Mouse (Mus musculus): ENCODE measurements around the gene Swsap1. TPM values are rescaled to one million over a fixed set of nuclear protein-coding genes. Genes with fewer than 3 reads are reported as not detected.

The Swsap1 gene
- polyA plus RNA-seq, 1 experiment from 2014 or later, result 14.6 TPM

- Histone ChIP-seq H3K27ac (ENCODE audit: low read depth, low read length) (no peak overlapping the region), H3K4me3 (ENCODE audit: low read depth, low read length) (peak overlapping the region; percentile 27), H3K4me1 (replicated peaks; ENCODE audit: control insufficient read depth, insufficient read depth, low read length) (peaks cover 4% of the 10 kb centered on the region; the same call in 1 of the 2 replicates), H3K9me3 (ENCODE audit: control insufficient read depth, low read length) (no peaks in the 10 kb centered on the region), H3K36me3 (ENCODE audit: control insufficient read depth, insufficient read depth, low read length) (no peaks in the 10 kb centered on the region), H3K9ac (ENCODE audit: low read depth, low read length) (no peak overlapping the region), H3K4me2 (replicated peaks; ENCODE audit: low read depth, low read length) (no peak overlapping the region), H3K27me3 (ENCODE audit: control insufficient read depth, insufficient read depth, low read length) (peaks cover 60% of the 10 kb centered on the region)
- 9% methylated on average over 33 of the region's 36 CpGs for WGBS
- ATAC-seq (ENCODE audit: low FRiP score) (no peak), DNase-seq (ENCODE audit: low spot score) (peak; percentile 23)
Measured at GRCm38 (mm10) chr9:21987592-21988342, 32.2 kb downstream of the Swsap1 start.

DNA sequence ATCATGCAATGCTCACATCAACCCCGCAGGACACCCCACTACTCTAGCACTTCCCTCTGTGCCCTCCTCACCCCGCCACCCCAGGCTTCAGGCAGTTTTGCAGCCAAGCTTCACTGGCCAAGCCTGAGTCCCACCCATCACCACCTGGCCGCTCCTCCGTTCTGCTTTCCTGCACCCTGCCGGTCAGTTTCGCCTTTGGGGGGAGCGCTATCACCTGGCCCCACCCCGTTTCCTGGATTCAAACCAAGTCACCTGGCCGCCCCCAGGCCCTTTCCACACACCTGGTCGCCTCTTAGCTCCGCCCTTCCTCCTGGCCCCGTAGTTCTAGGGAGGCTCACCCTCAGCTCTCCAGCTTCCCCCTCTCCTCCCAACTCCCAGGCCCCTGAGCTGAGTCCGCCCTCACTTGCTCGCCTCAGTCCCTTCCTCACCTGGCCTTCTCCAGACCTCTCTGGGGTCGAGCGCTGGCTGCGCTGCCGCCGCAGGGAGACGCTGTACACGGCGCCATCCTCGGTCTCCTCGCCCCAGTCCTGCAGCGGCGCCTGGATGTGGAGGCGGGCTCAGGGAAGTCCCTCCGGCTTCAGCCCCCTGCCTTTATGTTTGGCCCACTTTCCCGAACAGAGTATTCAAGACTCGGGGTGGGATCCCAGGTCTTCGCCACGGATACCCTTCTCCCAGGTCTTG, 33.0 kb downstream of the Swsap1 start:
- H3K9me3 ChIP-seq (ENCODE audit: control insufficient read depth, low read length), result no peaks in the 10 kb centered on the region
- whole genome bisulfite sequencing, result under 1% methylated on average over 31 of the region's 32 CpGs
- peak; percentile 31; the same call in 1 of the 2 replicates for ATAC-seq (ENCODE audit: low FRiP score)

GRCm38 (mm10) chr9:21989230-21990110, 33.9 kb downstream of the Swsap1 start, which contains the start of gene Rgl3:
Gene Rgl3 (minus strand): TSS chr9:21989446.
- H3K27me3 ChIP-seq (ENCODE audit: control insufficient read depth, insufficient read depth, low read length), result peaks cover 60% of the 10 kb centered on the region
- H3K9me3 ChIP-seq (ENCODE audit: control insufficient read depth, low read length), result no peaks in the 10 kb centered on the region
- no peak within 1 kb of the TSS for H3K27ac ChIP-seq (ENCODE audit: low read depth, low read length)
- H3K9ac ChIP-seq (ENCODE audit: low read depth, low read length), result 0 out of 2 replicates have a peak within 1 kb of the TSS, but pooled peaks have one; percentile 4
- H3K36me3 ChIP-seq (ENCODE audit: control insufficient read depth, insufficient read depth, low read length), result no peaks in the 10 kb centered on the region
- ATAC-seq (ENCODE audit: low FRiP score) (peak; percentile 45; the same call in 1 of the 2 replicates), DNase-seq (ENCODE audit: low spot score) (peak; percentile 55)
- 1% methylated on average over 42 of the region's 42 CpGs for WGBS
- peaks cover 4% of the 10 kb centered on the region; the same call in 1 of the 2 replicates for H3K4me1 ChIP-seq (replicated peaks; ENCODE audit: control insufficient read depth, insufficient read depth, low read length)
- H3K4me2 ChIP-seq (replicated peaks; ENCODE audit: low read depth, low read length), result peak within 1 kb of the TSS; percentile 46
- H3K4me3 ChIP-seq (ENCODE audit: low read depth, low read length), result peak within 1 kb of the TSS; percentile 27

More for the DNA sequence above, 33.0 kb downstream of the Swsap1 start:
- Histone ChIP-seq H3K4me2 (replicated peaks; ENCODE audit: low read depth, low read length) (peak overlapping the region; percentile 46), H3K4me1 (replicated peaks; ENCODE audit: control insufficient read depth, insufficient read depth, low read length) (peaks cover 4% of the 10 kb centered on the region; the same call in 1 of the 2 replicates), H3K27me3 (ENCODE audit: control insufficient read depth, insufficient read depth, low read length) (peaks cover 60% of the 10 kb centered on the region), H3K9ac (ENCODE audit: low read depth, low read length) (0 out of 2 replicates have a peak overlapping the region, but pooled peaks have one; percentile 4), H3K27ac (ENCODE audit: low read depth, low read length) (no peak overlapping the region), H3K36me3 (ENCODE audit: control insufficient read depth, insufficient read depth, low read length) (no peaks in the 10 kb centered on the region), H3K4me3 (ENCODE audit: low read depth, low read length) (peak overlapping the region; percentile 27)
- peak; percentile 46 for DNase-seq (ENCODE audit: low spot score)

DNA sequence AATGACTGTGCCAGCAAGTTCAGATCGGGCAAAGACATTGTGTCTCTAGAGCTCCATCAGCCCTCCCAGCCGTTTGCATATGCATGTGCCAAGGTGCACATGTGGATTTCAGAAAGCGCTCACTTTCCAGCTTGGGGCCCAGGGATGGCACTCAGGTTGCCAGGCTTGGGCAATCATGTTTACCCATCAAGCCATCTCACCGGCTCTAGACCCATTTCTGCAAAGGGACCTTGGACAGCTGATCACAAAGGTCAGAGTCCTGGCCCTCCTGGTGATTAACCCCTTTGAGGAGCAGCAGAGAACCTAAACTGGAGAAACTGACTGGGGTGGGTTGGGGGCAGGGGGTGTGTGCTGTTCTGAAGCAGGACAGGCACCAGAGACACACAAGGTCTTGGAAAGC, 36.7 kb downstream of the Swsap1 start:
- peaks cover 4% of the 10 kb centered on the region; the same call in 1 of the 2 replicates for H3K4me1 ChIP-seq (replicated peaks; ENCODE audit: control insufficient read depth, insufficient read depth, low read length)
- H3K4me3 ChIP-seq (ENCODE audit: low read depth, low read length), result no peak overlapping the region
- 79% methylated on average over 4 of the region's 4 CpGs for WGBS
- DNase-seq (ENCODE audit: low spot score) (no peak), ATAC-seq (ENCODE audit: low FRiP score) (no peak)
- H3K36me3 ChIP-seq (ENCODE audit: control insufficient read depth, insufficient read depth, low read length), result no peaks in the 10 kb centered on the region
- H3K27ac ChIP-seq (ENCODE audit: low read depth, low read length), result no peak overlapping the region
- H3K9me3 ChIP-seq (ENCODE audit: control insufficient read depth, low read length), result no peaks in the 10 kb centered on the region
- peaks cover 50% of the 10 kb centered on the region for H3K27me3 ChIP-seq (ENCODE audit: control insufficient read depth, insufficient read depth, low read length)
- H3K9ac ChIP-seq (ENCODE audit: low read depth, low read length), result no peak overlapping the region
- no peak overlapping the region for H3K4me2 ChIP-seq (replicated peaks; ENCODE audit: low read depth, low read length)

- ATAC-seq (ENCODE audit: low FRiP score) (no peak), DNase-seq (ENCODE audit: low spot score) (no peak)
- no peaks in the 10 kb centered on the region for H3K4me1 ChIP-seq (replicated peaks; ENCODE audit: control insufficient read depth, insufficient read depth, low read length)
- no peak overlapping the region for H3K27ac ChIP-seq (ENCODE audit: low read depth, low read length)
- 86% methylated on average over 3 of the region's 3 CpGs for WGBS
- peaks cover 9% of the 10 kb centered on the region for H3K27me3 ChIP-seq (ENCODE audit: control insufficient read depth, insufficient read depth, low read length)
- no peak overlapping the region for H3K4me3 ChIP-seq (ENCODE audit: low read depth, low read length)
- H3K4me2 ChIP-seq (replicated peaks; ENCODE audit: low read depth, low read length), result no peak overlapping the region
- H3K9me3 ChIP-seq (ENCODE audit: control insufficient read depth, low read length), result no peaks in the 10 kb centered on the region
- no peaks in the 10 kb centered on the region for H3K36me3 ChIP-seq (ENCODE audit: control insufficient read depth, insufficient read depth, low read length)
- H3K9ac ChIP-seq (ENCODE audit: low read depth, low read length), result no peak overlapping the region
Measured at GRCm38 (mm10) chr9:21996178-21996867, 40.8 kb downstream of the Swsap1 start.

GRCm38 (mm10) chr9:22000296-22000695, 44.7 kb downstream of the Swsap1 start:
- no peak overlapping the region for H3K4me2 ChIP-seq (replicated peaks; ENCODE audit: low read depth, low read length)
- H3K9ac ChIP-seq (ENCODE audit: low read depth, low read length), result no peak overlapping the region
- H3K36me3 ChIP-seq (ENCODE audit: control insufficient read depth, insufficient read depth, low read length), result peaks cover 4% of the 10 kb centered on the region; the same call in 1 of the 2 replicates
- WGBS, result 89% methylated on average over 6 of the region's 6 CpGs
- H3K4me3 ChIP-seq (ENCODE audit: low read depth, low read length), result no peak overlapping the region
- no peak overlapping the region for H3K27ac ChIP-seq (ENCODE audit: low read depth, low read length)
- H3K27me3 ChIP-seq (ENCODE audit: control insufficient read depth, insufficient read depth, low read length), result no peaks in the 10 kb centered on the region
- no peak for DNase-seq (ENCODE audit: low spot score)
- H3K9me3 ChIP-seq (ENCODE audit: control insufficient read depth, low read length), result no peaks in the 10 kb centered on the region
- no peak for ATAC-seq (ENCODE audit: low FRiP score)
- H3K4me1 ChIP-seq (replicated peaks; ENCODE audit: control insufficient read depth, insufficient read depth, low read length), result peaks cover 5% of the 10 kb centered on the region

- ATAC-seq (ENCODE audit: low FRiP score) (no peak), DNase-seq (ENCODE audit: low spot score) (no peak)
Measured at GRCm38 (mm10) chr9:22001633-22002032, 46.1 kb downstream of the Swsap1 start.

More at GRCm38 (mm10) chr9:22001633-22002032, 46.1 kb downstream of the Swsap1 start:
- Histone ChIP-seq H3K4me3 (ENCODE audit: low read depth, low read length) (no peak overlapping the region), H3K27me3 (ENCODE audit: control insufficient read depth, insufficient read depth, low read length) (no peaks in the 10 kb centered on the region), H3K36me3 (ENCODE audit: control insufficient read depth, insufficient read depth, low read length) (peaks cover 4% of the 10 kb centered on the region; the same call in 1 of the 2 replicates), H3K4me1 (replicated peaks; ENCODE audit: control insufficient read depth, insufficient read depth, low read length) (peaks cover 5% of the 10 kb centered on the region), H3K9me3 (ENCODE audit: control insufficient read depth, low read length) (no peaks in the 10 kb centered on the region), H3K9ac (ENCODE audit: low read depth, low read length) (no peak overlapping the region), H3K27ac (ENCODE audit: low read depth, low read length) (no peak overlapping the region), H3K4me2 (replicated peaks; ENCODE audit: low read depth, low read length) (peak overlapping the region; percentile 65; the same call in 1 of the 2 replicates)
- WGBS, result 86% methylated on average over 4 of the region's 4 CpGs
